10 mouse cellular contexts compared by ENCODE assay signal in genomic region chr2:173037827-173038607, GRCm38 (mm10). TPM values are rescaled to one million over a fixed set of nuclear protein-coding genes. Genes with fewer than 3 reads are reported as not detected.
DNase-seq lines count a peak whose midpoint lies in the region; ATAC-seq and TF ChIP-seq lines count a peak whose summit lies in the region.
"Had no signal": no experiment of that assay in that cellular context is flagged by ENCODE, and none has a peak within 500 bp of the region (broad histone marks: within the 10 kb centered on the region; RNA-seq: fewer than 3 reads in every experiment).

No protein-coding gene starts in this region.

- H3K9me3 ChIP-seq in lung, embryonic 14.5 days (ENCODE audit: low read depth, low read length), result no peaks in the 10 kb centered on the region
- H3K9me3 ChIP-seq in liver, embryonic 13.5 days (replicated peaks), result no peaks in the 10 kb centered on the region
- no peaks in the 10 kb centered on the region for H3K9me3 ChIP-seq in stomach, embryonic 16.5 days (replicated peaks; ENCODE audit: control insufficient read depth, low read length)

- no peaks in the 10 kb centered on the region for H3K27me3 ChIP-seq in lung, embryonic 14.5 days (ENCODE audit: insufficient read depth, low read length)
- H3K27me3 ChIP-seq in liver, embryonic 13.5 days, result no peaks in the 10 kb centered on the region
- H3K27me3 ChIP-seq in stomach, embryonic 16.5 days (ENCODE audit: control insufficient read depth, insufficient read depth, low read length), result no peaks in the 10 kb centered on the region

- no peak overlapping the region for H3K4me2 ChIP-seq in lung, embryonic 14.5 days
- H3K4me2 ChIP-seq in liver, embryonic 13.5 days, result peak overlapping the region; percentile 79
- no peak overlapping the region for H3K4me2 ChIP-seq in stomach, embryonic 16.5 days (ENCODE audit: low read depth, low read length)

- H3K36me3 ChIP-seq in lung, embryonic 14.5 days (ENCODE audit: insufficient read depth), result peaks cover 26% of the 10 kb centered on the region
- H3K36me3 ChIP-seq in liver, embryonic 13.5 days, result peaks cover 52% of the 10 kb centered on the region
- peaks cover 5% of the 10 kb centered on the region for H3K36me3 ChIP-seq in stomach, embryonic 16.5 days (ENCODE audit: control insufficient read depth, insufficient read depth, low read length)

- H3K4me1 ChIP-seq in lung, embryonic 14.5 days (ENCODE audit: insufficient read depth), result no peaks in the 10 kb centered on the region
- H3K4me1 ChIP-seq in liver, embryonic 13.5 days (replicated peaks), result peaks cover 100% of the 10 kb centered on the region
- H3K4me1 ChIP-seq in stomach, embryonic 16.5 days (ENCODE audit: control insufficient read depth, insufficient read depth, low read length), result peaks cover 10% of the 10 kb centered on the region

- 60% methylated on average over 7 of the region's 7 CpGs for WGBS in lung, embryonic 14.5 days
- WGBS in liver, embryonic 13.5 days (ENCODE audit: insufficient replicate concordance), result 21% methylated on average over 7 of the region's 7 CpGs
- WGBS in stomach, embryonic 16.5 days, result 71% methylated on average over 7 of the region's 7 CpGs

- no peak for DNase-seq in lung, embryonic 14.5 days
- no peak for DNase-seq in lung, postnatal 14 days
- peak; percentile 90 for DNase-seq in c-Kit-positive CD71-positive TER-119-negative erythroid progenitor cells, embryonic 14.5 days (ENCODE audit: low read depth)
- DNase-seq in liver, embryonic 13.5 days, result peak; percentile 96
- DNase-seq in right cerebral cortex, postnatal 10 days (ENCODE audit: low spot score in 2 of 2), result no peak
- no peak for DNase-seq in frontal cortex, postnatal 36 days (ENCODE audit: low spot score in 2 of 2)
- DNase-seq: adrenal gland, postnatal 25 days had no signal

- H3K4me3 ChIP-seq in lung, embryonic 14.5 days (ENCODE audit: low read depth, low read length), result no peak overlapping the region
- peak overlapping the region; percentile 43 for H3K4me3 ChIP-seq in liver, embryonic 13.5 days (replicated peaks)
- H3K4me3 ChIP-seq in stomach, embryonic 16.5 days (replicated peaks; ENCODE audit: low read length), result no peak overlapping the region

- no peak for TF ChIP-seq CTCF in lung, embryonic 14.5 days (IDR thresholded peaks at IDR 0.05; ENCODE audit: low read depth)

- H3K27ac ChIP-seq in lung, embryonic 14.5 days (ENCODE audit: low read depth), result peak overlapping the region; percentile 50; the same call in 1 of the 2 replicates
- H3K27ac ChIP-seq in liver, embryonic 13.5 days, result peak overlapping the region; percentile 100
- peak overlapping the region; percentile 26; the same call in 1 of the 2 replicates for H3K27ac ChIP-seq in stomach, embryonic 16.5 days (ENCODE audit: low read length)
- H3K27ac ChIP-seq: hindbrain, postnatal 0 days had no signal

- no peak overlapping the region for H3K9ac ChIP-seq in lung, embryonic 14.5 days
- peak overlapping the region; percentile 98 for H3K9ac ChIP-seq in liver, embryonic 13.5 days
- no peak overlapping the region for H3K9ac ChIP-seq in stomach, embryonic 16.5 days (ENCODE audit: low read length)

- peak; percentile 63 for ATAC-seq in lung, embryonic 14.5 days (ENCODE audit: insufficient read depth)
- ATAC-seq in liver, embryonic 13.5 days (ENCODE audit: low read depth), result peak; percentile 85
- ATAC-seq in stomach, embryonic 16.5 days (ENCODE audit: insufficient read depth, low FRiP score), result peak; percentile 57
- no peak for ATAC-seq in frontal cortex, adult (ENCODE audit: low TSS enrichment)
- ATAC-seq: hindbrain, postnatal 0 days had no signal

RNA-seq across cellular contexts. Expression of gene Rbm38, which starts 17.7 kb away (rescaled TPM):
- polyA plus RNA-seq in lung, embryonic 14.5 days (2014; fragmentation: Nextera tagmentation; extraction: Ambion mirVana), result 45.6 and 45.8 TPM in 2 replicates
- polyA plus RNA-seq in liver, embryonic 13.5 days (2015; fragmentation: Nextera tagmentation; extraction: Ambion mirVana), result 260 and 311 TPM in 2 replicates
- polyA plus RNA-seq in stomach, embryonic 16.5 days (2015; fragmentation: Nextera tagmentation; extraction: Ambion mirVana), result 43.9 and 49.5 TPM in 2 replicates

RNA-seq across cellular contexts. Expression of gene Rae1, which starts 38.1 kb away (rescaled TPM):
- 137 and 142 TPM in 2 replicates for polyA plus RNA-seq in lung, embryonic 14.5 days (2014; fragmentation: Nextera tagmentation; extraction: Ambion mirVana)
- polyA plus RNA-seq in liver, embryonic 13.5 days (2015; fragmentation: Nextera tagmentation; extraction: Ambion mirVana), result 94.5 and 96.8 TPM in 2 replicates
- 102 TPM in 2 replicates for polyA plus RNA-seq in stomach, embryonic 16.5 days (2015; fragmentation: Nextera tagmentation; extraction: Ambion mirVana)

Comparison
In these comparisons a context has a peak if more than half of its experiments do, and no peak if none do; other contexts are left out.
1. DNase-seq: peak in c-Kit-positive CD71-positive TER-119-negative erythroid progenitor cells, embryonic 14.5 days (single experiment) and liver, embryonic 13.5 days (single experiment); none in lung, embryonic 14.5 days (single experiment), lung, postnatal 14 days (single experiment), right cerebral cortex, postnatal 10 days (0 of 2) and frontal cortex, postnatal 36 days (0 of 2).
2. H3K27ac ChIP-seq: peak in every context shown above with its lines; median percentile 100 in liver, embryonic 13.5 days; 50 in lung, embryonic 14.5 days; 26 in stomach, embryonic 16.5 days.